Mouse (Mus musculus) cortical plate, adult 2 months (tissue): ENCODE results near the gene Degs2. TPM values are rescaled to one million over a fixed set of nuclear protein-coding genes. Genes with fewer than 3 reads are reported as not detected.
"Not testable (repeated sequence)": the region's sequence is repeated elsewhere in the genome, so short reads cannot be mapped to it uniquely, and the experiment has no call there.

Experiments used
- H3K27ac ChIP-seq: fragments of 200-500 bp; 2 replicates; pipeline ENCODE4 v1.5.1; 2012; ENCODE audit warnings: low read length, control low read depth, inconsistent platforms; ENCODE audit not compliant: insufficient read depth
- H3K4me1 ChIP-seq: fragments of 200-500 bp; 2 replicates; pipeline ENCODE4 v1.6.1; 2011; ENCODE audit warnings: low read length; ENCODE audit not compliant: control insufficient read depth, insufficient read depth
- H3K4me3 ChIP-seq: fragments of 200-500 bp; 2 replicates; pipeline ENCODE4 v1.5.1; 2011; ENCODE audit warnings: mild to moderate bottlenecking, low read length, control low read depth; ENCODE audit not compliant: insufficient read depth
- CTCF ChIP-seq: fragments of 200-500 bp; IDR thresholded peaks from 2 replicates; pipeline ENCODE4 v1.5.1; 2011; ENCODE audit warnings: mild to moderate bottlenecking, control low read depth, low read length; ENCODE audit not compliant: insufficient read depth; ENCODE audit errors: extremely low read depth
- POLR2A ChIP-seq: fragments of 200-500 bp; IDR thresholded peaks from 2 replicates; pipeline ENCODE4 v1.6.1; 2011; ENCODE audit warnings: mild to moderate bottlenecking, low read length, control low read depth; ENCODE audit not compliant: insufficient read depth; ENCODE audit errors: extremely low read depth
- polyA plus RNA-seq: library from polyadenylated mRNA; depleted of rRNA; stranded (reverse); fragments of >200 nt; gene quantifications from 2 replicates; pipeline ENCODE4 v1.2.3, GENCODE M21; 2012

Gene Degs2
- polyA plus RNA-seq, 1 experiment, result 9.4 TPM

DNA sequence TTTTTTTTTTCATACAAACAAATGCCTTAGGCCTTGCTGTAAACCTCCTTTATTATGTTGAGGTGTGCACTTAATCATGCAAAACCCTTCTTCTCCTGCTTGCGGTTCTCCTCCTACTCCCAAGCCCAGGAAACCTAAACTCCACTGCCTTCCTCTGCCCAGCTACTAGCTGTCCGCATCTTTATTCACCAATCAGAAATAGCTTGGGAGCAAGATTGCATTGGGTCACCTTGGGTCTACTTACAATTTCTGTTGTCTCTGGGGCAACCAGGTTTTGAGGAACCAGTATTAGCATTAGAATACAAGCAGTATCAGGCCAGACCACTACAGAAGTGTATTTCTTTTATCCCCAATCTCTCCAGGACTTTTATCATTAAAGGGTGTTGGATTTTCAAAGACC lies 32.3 kb upstream of the Degs2 start:
- TF ChIP-seq POLR2A, result no peak
- no peak for TF ChIP-seq CTCF
- Histone ChIP-seq H3K27ac (no peak overlapping the region), H3K4me1 (no peaks in the 10 kb centered on the region), H3K4me3 (no peak overlapping the region)

- no peak for TF ChIP-seq CTCF
- TF ChIP-seq POLR2A, result no peak
Observed at GRCm38 (mm10) chr12:108723841-108724240, 21.7 kb upstream of the Degs2 start.

DNA sequence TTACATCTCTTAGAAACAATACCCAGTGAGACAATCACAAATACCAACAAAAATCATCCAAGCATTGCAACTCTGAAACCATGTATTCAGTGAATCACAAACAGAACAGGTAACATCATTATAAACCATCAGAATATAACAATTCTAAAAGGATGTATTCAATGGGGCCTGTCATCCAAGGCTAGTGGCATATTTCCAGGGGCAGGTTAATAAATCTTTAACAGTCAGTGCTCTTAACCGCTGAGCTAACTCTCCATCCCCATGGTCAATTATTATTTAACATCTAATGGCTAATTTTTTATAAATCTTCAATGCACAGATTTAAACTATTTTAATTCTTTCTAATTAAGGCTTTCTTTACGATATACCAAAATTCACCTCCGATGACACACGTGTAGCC lies 20.3 kb upstream of the Degs2 start:
- H3K27ac ChIP-seq, result no peak overlapping the region
- no peaks in the 10 kb centered on the region for H3K4me1 ChIP-seq
- H3K4me3 ChIP-seq, result no peak overlapping the region
- no peak for TF ChIP-seq POLR2A
- TF ChIP-seq CTCF, result no peak

More at GRCm38 (mm10) chr12:108723841-108724240, 21.7 kb upstream of the Degs2 start:
- H3K4me1 ChIP-seq, result no peaks in the 10 kb centered on the region
- H3K27ac ChIP-seq, result no peak overlapping the region
- no peak overlapping the region for H3K4me3 ChIP-seq

DNA sequence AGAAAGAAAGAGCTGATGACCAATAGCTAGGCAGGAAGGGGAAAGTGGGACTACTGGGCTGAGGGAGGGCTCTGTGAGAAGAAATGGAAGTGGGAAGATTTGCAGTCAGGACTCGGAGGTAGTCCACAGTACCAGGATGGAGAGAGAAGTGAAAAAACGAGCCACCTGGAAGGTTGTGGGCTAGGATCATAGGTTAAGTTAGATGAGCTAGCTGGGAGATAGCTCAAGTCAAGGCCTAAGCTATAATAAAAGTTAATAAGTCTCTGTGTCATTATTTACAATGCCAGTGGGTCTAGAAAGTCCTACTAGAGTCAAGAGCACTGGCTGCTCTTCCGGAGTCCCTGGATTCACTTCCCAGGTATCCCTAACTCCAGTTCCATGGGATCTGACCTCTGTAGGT lies 16.4 kb upstream of the Degs2 start:
- no peak for TF ChIP-seq CTCF
- no peak for TF ChIP-seq POLR2A
- no peaks in the 10 kb centered on the region for H3K4me1 ChIP-seq
- H3K4me3 ChIP-seq, result no peak overlapping the region
- H3K27ac ChIP-seq, result no peak overlapping the region

- Histone ChIP-seq H3K4me3 (no peak overlapping the region), H3K4me1 (no peaks in the 10 kb centered on the region), H3K27ac (no peak overlapping the region)
- TF ChIP-seq POLR2A (no peak), CTCF (no peak)
Observed at GRCm38 (mm10) chr12:108715854-108716253, 13.7 kb upstream of the Degs2 start.

- H3K4me1 ChIP-seq, H3K27ac ChIP-seq, H3K4me3 ChIP-seq: not testable (repeated sequence)
Observed at GRCm38 (mm10) chr12:108713972-108714371, 11.9 kb upstream of the Degs2 start.

GRCm38 (mm10) chr12:108712481-108712880 lies 10.4 kb upstream of the Degs2 start:
- Histone ChIP-seq H3K4me3 (no peak overlapping the region), H3K27ac (no peak overlapping the region), H3K4me1 (no peaks in the 10 kb centered on the region)
- TF ChIP-seq CTCF, result no peak
- TF ChIP-seq POLR2A, result no peak

GRCm38 (mm10) chr12:108710861-108711615 lies 8.9 kb upstream of the Degs2 start:
- no peak for TF ChIP-seq POLR2A
- no peak for TF ChIP-seq CTCF
- no peak overlapping the region for H3K27ac ChIP-seq
- no peak overlapping the region for H3K4me3 ChIP-seq
- no peaks in the 10 kb centered on the region for H3K4me1 ChIP-seq

- Histone ChIP-seq H3K27ac (no peak overlapping the region), H3K4me3 (no peak overlapping the region), H3K4me1 (no peaks in the 10 kb centered on the region)
- TF ChIP-seq CTCF, result no peak
- no peak for TF ChIP-seq POLR2A
Observed at GRCm38 (mm10) chr12:108709964-108710765, 8.1 kb upstream of the Degs2 start.

- TF ChIP-seq POLR2A (no peak), CTCF (no peak)
Observed at GRCm38 (mm10) chr12:108709386-108709785, 7.3 kb upstream of the Degs2 start.

More at GRCm38 (mm10) chr12:108709386-108709785, 7.3 kb upstream of the Degs2 start:
- Histone ChIP-seq H3K4me1 (no peaks in the 10 kb centered on the region), H3K27ac (no peak overlapping the region), H3K4me3 (no peak overlapping the region)
